Comparison of ENCODE assay signal across 23 mouse cellular contexts in genomic region chr11:121510512-121511246, GRCm38 (mm10). TPM values are rescaled to one million over a fixed set of nuclear protein-coding genes. Genes with fewer than 3 reads are reported as not detected.
DNase-seq lines count a peak whose midpoint lies in the region; ATAC-seq lines count a peak whose summit lies in the region.
"Had no signal": no experiment of that assay in that cellular context is flagged by ENCODE, and none has a peak within 500 bp of the region (broad histone marks: within the 10 kb centered on the region; RNA-seq: fewer than 3 reads in every experiment).

No protein-coding gene starts in this region.

- H3K4me1 ChIP-seq in liver, embryonic 13.5 days (replicated peaks), result 0 out of 2 replicates have a peak, but pooled peaks cover 6% of the 10 kb centered on the region
- no peaks in the 10 kb centered on the region; the same call in 1 of the 2 replicates for H3K4me1 ChIP-seq in liver, embryonic 11.5 days (replicated peaks; ENCODE audit: control insufficient read depth, insufficient read depth, low read length)
- H3K4me1 ChIP-seq in stomach, embryonic 15.5 days, result peaks cover 3% of the 10 kb centered on the region; the same call in 1 of the 2 replicates
- H3K4me1 ChIP-seq: midbrain, embryonic 15.5 days had no signal

- DNase-seq in embryo, embryonic 10 days (ENCODE audit: low spot score), result peak; percentile 35
- DNase-seq in embryo, embryonic 11 days, result no peak
- DNase-seq in liver, embryonic 13.5 days, result no peak
- no peak for DNase-seq in liver, embryonic 11.5 days (ENCODE audit: low spot score)
- DNase-seq in kidney, postnatal 14 days, result peak; percentile 45
- DNase-seq: adrenal gland, postnatal 25 days; cerebellum, adult 11-12 months; cerebellum, postnatal 25 days; gastrocnemius, postnatal 36 days; lung, postnatal 14 days; thymus, postnatal 36 days had no signal

- H3K4me2 ChIP-seq in liver, embryonic 13.5 days, result no peak overlapping the region
- no peak overlapping the region for H3K4me2 ChIP-seq in liver, embryonic 11.5 days
- no peak overlapping the region for H3K4me2 ChIP-seq in stomach, embryonic 15.5 days
- H3K4me2 ChIP-seq: embryonic facial prominence, embryonic 13.5 days; midbrain, embryonic 15.5 days; neural tube, embryonic 15.5 days had no signal

- H3K9me3 ChIP-seq in liver, embryonic 13.5 days (replicated peaks), result no peaks in the 10 kb centered on the region
- no peaks in the 10 kb centered on the region for H3K9me3 ChIP-seq in liver, embryonic 11.5 days (ENCODE audit: control insufficient read depth, low read length)
- no peaks in the 10 kb centered on the region for H3K9me3 ChIP-seq in stomach, embryonic 15.5 days
- H3K9me3 ChIP-seq: embryonic facial prominence, embryonic 13.5 days; heart, embryonic 10.5 days; hindbrain, embryonic 10.5 days; megakaryocyte, embryonic 14.5 days; midbrain, embryonic 15.5 days; neural tube, embryonic 15.5 days had no signal

- ATAC-seq in liver, embryonic 13.5 days (ENCODE audit: low read depth), result no peak
- no peak for ATAC-seq in liver, embryonic 11.5 days (replicated peaks; ENCODE audit: low FRiP score)
- no peak for ATAC-seq in stomach, embryonic 15.5 days (ENCODE audit: insufficient read depth, low FRiP score, low read depth)
- ATAC-seq in CD4-positive, CD25-positive, alpha-beta regulatory T cell, adult 4 months, result no peak
- ATAC-seq in megakaryocyte-erythroid progenitor cell, adult 5-6 weeks (replicated peaks; ENCODE audit: low FRiP score, low TSS enrichment, poor library complexity, severe bottlenecking), result no peak
- ATAC-seq: forebrain, embryonic 14.5 days; midbrain, embryonic 15.5 days had no signal

- peak overlapping the region; percentile 36; the same call in 1 of the 2 replicates for H3K27ac ChIP-seq in liver, embryonic 13.5 days
- no peak overlapping the region for H3K27ac ChIP-seq in liver, embryonic 11.5 days (ENCODE audit: low read depth, low read length)
- peak overlapping the region; percentile 6; the same call in 1 of the 2 replicates for H3K27ac ChIP-seq in stomach, embryonic 15.5 days
- H3K27ac ChIP-seq: embryonic facial prominence, embryonic 13.5 days; heart, embryonic 10.5 days; hindbrain, embryonic 10.5 days; liver, embryonic 14.5 days; midbrain, embryonic 15.5 days; neural tube, embryonic 15.5 days had no signal

- no peaks in the 10 kb centered on the region for H3K27me3 ChIP-seq in liver, embryonic 13.5 days
- H3K27me3 ChIP-seq in liver, embryonic 11.5 days (replicated peaks; ENCODE audit: control insufficient read depth, insufficient read depth, low read length), result no peaks in the 10 kb centered on the region
- H3K27me3 ChIP-seq in stomach, embryonic 15.5 days (replicated peaks), result no peaks in the 10 kb centered on the region
- H3K27me3 ChIP-seq: embryonic facial prominence, embryonic 13.5 days; megakaryocyte, embryonic 14.5 days; midbrain, embryonic 15.5 days; neural tube, embryonic 15.5 days had no signal

- peaks cover 30% of the 10 kb centered on the region for H3K36me3 ChIP-seq in liver, embryonic 13.5 days
- H3K36me3 ChIP-seq in liver, embryonic 11.5 days (ENCODE audit: control insufficient read depth, insufficient read depth, low read length), result peaks cover under 1% of the 10 kb centered on the region; the same call in 1 of the 2 replicates
- H3K36me3 ChIP-seq in stomach, embryonic 15.5 days, result no peaks in the 10 kb centered on the region
- H3K36me3 ChIP-seq: midbrain, embryonic 15.5 days had no signal

- H3K9ac ChIP-seq in liver, embryonic 13.5 days, result no peak overlapping the region
- H3K9ac ChIP-seq in liver, embryonic 11.5 days (ENCODE audit: low read depth, low read length), result no peak overlapping the region
- no peak overlapping the region for H3K9ac ChIP-seq in stomach, embryonic 15.5 days
- H3K9ac ChIP-seq: embryonic facial prominence, embryonic 13.5 days; liver, embryonic 14.5 days; midbrain, embryonic 15.5 days; neural tube, embryonic 15.5 days had no signal

- 75% methylated on average over 9 of the region's 9 CpGs for WGBS in liver, embryonic 13.5 days (ENCODE audit: insufficient replicate concordance)
- 75% methylated on average over 9 of the region's 9 CpGs for WGBS in liver, embryonic 11.5 days
- WGBS in stomach, embryonic 15.5 days, result 65% methylated on average over 9 of the region's 9 CpGs

- no peak overlapping the region for H3K4me3 ChIP-seq in liver, embryonic 13.5 days (replicated peaks)
- no peak overlapping the region for H3K4me3 ChIP-seq in liver, embryonic 11.5 days (ENCODE audit: low read depth, low read length)
- H3K4me3 ChIP-seq in stomach, embryonic 15.5 days (replicated peaks), result no peak overlapping the region
- H3K4me3 ChIP-seq: embryonic facial prominence, embryonic 13.5 days; heart, embryonic 10.5 days; hindbrain, embryonic 10.5 days; megakaryocyte, embryonic 14.5 days; midbrain, embryonic 15.5 days; myocyte; neural tube, embryonic 15.5 days had no signal

RNA-seq across cellular contexts. Expression of gene Zfp750, which starts 8.5 kb away (rescaled TPM):
- 0.22 and 0.30 TPM in 2 replicates for polyA plus RNA-seq in liver, embryonic 13.5 days (2015; fragmentation: Nextera tagmentation; extraction: Ambion mirVana)
- 0.16 and 0.26 TPM in 2 replicates for polyA plus RNA-seq in liver, embryonic 11.5 days (2014; fragmentation: Nextera tagmentation; extraction: Ambion mirVana)
- 7.0 and 10.9 TPM in 2 replicates for polyA plus RNA-seq in stomach, embryonic 15.5 days (2015; fragmentation: Nextera tagmentation; extraction: Ambion mirVana)
- 1 to 10 TPM in 1 of 2 experiments, under 1 TPM in 1; 0.65 to 1.6 TPM for polyA plus RNA-seq in CD4-positive, CD25-positive, alpha-beta regulatory T cell, adult 4 months (2017; shearing (Covaris generic))
- not detected in 2 replicates for total RNA-seq in megakaryocyte-erythroid progenitor cell, adult 5-6 weeks (2014; fragmentation: Nextera tagmentation)
- 0.66 TPM in 1 of 2 replicates, not detected in the other for total RNA-seq in megakaryocyte-erythroid progenitor cell, adult 5-6 weeks (2017)

RNA-seq across cellular contexts. Expression of gene Tbcd, which starts 58.9 kb away (rescaled TPM):
- 22.2 and 23.0 TPM in 2 replicates for polyA plus RNA-seq in liver, embryonic 13.5 days (2015; fragmentation: Nextera tagmentation; extraction: Ambion mirVana)
- 35.9 and 37.7 TPM in 2 replicates for polyA plus RNA-seq in liver, embryonic 11.5 days (2014; fragmentation: Nextera tagmentation; extraction: Ambion mirVana)
- 34.6 and 38.7 TPM in 2 replicates for polyA plus RNA-seq in stomach, embryonic 15.5 days (2015; fragmentation: Nextera tagmentation; extraction: Ambion mirVana)
- polyA plus RNA-seq in CD4-positive, CD25-positive, alpha-beta regulatory T cell, adult 4 months (2017; shearing (Covaris generic)), result 10 to 100 TPM; 24.0 to 41.8 TPM
- total RNA-seq in megakaryocyte-erythroid progenitor cell, adult 5-6 weeks (2014; fragmentation: Nextera tagmentation), result 64.2 and 85.0 TPM in 2 replicates
- total RNA-seq in megakaryocyte-erythroid progenitor cell, adult 5-6 weeks (2017), result 53.6 and 105 TPM in 2 replicates

Comparison
In these comparisons a context has a peak if more than half of its experiments do, and no peak if none do; other contexts are left out.
1. DNase-seq: peak in embryo, embryonic 10 days (single experiment) and kidney, postnatal 14 days (single experiment); none in embryo, embryonic 11 days (single experiment), liver, embryonic 13.5 days (single experiment) and liver, embryonic 11.5 days (single experiment).